Mouse (Mus musculus): ENCODE results near the gene Rims4.

- TF ChIP-seq CTCF (IDR thresholded peaks at IDR 0.05) (no peak), POLR2A (IDR thresholded peaks at IDR 0.05; ENCODE audit: insufficient read depth, low read depth, low read length) (no peak)
Observed at GRCm38 (mm10) chr2:163874877-163875276, 43.6 kb downstream of the Rims4 start.
